Mouse (Mus musculus): ENCODE measurements around the gene Nfe2l1.

The Nfe2l1 gene

GRCm38 (mm10) chr11:96847240-96847639 is 17.5 kb upstream of the Nfe2l1 start:
- no peak for DNase-seq (ENCODE audit: low read depth)

- no peak for DNase-seq (ENCODE audit: low read depth)
These were observed 13.9 kb upstream of the Nfe2l1 start for GRCm38 (mm10) chr11:96843627-96844026.

GRCm38 (mm10) chr11:96840290-96840689 is 10.5 kb upstream of the Nfe2l1 start:
- DNase-seq (ENCODE audit: low read depth): no peak

GRCm38 (mm10) chr11:96839877-96840276 is 10.1 kb upstream of the Nfe2l1 start:
- DNase-seq (ENCODE audit: low read depth): no peak

GRCm38 (mm10) chr11:96839428-96839827 is 9.7 kb upstream of the Nfe2l1 start:
- no peak for DNase-seq (ENCODE audit: low read depth)

- no peak for DNase-seq (ENCODE audit: low read depth)
These were observed 8.6 kb upstream of the Nfe2l1 start for GRCm38 (mm10) chr11:96838341-96838740.

- DNase-seq (ENCODE audit: low read depth): no peak
These were observed 7.5 kb upstream of the Nfe2l1 start for GRCm38 (mm10) chr11:96837298-96837697.

- DNase-seq (ENCODE audit: low read depth): no peak
These were observed 4.4 kb upstream of the Nfe2l1 start for GRCm38 (mm10) chr11:96834127-96834526.

- no peak for DNase-seq (ENCODE audit: low read depth)
These were observed 3.2 kb upstream of the Nfe2l1 start for GRCm38 (mm10) chr11:96832973-96833372.

GRCm38 (mm10) chr11:96832541-96832940 is 2.8 kb upstream of the Nfe2l1 start:
- no peak for DNase-seq (ENCODE audit: low read depth)

- DNase-seq (ENCODE audit: low read depth): no peak
These were observed 1.7 kb upstream of the Nfe2l1 start for GRCm38 (mm10) chr11:96831516-96831915.

GRCm38 (mm10) chr11:96830539-96831216 is 910 bp upstream of the Nfe2l1 start:
- DNase-seq (ENCODE audit: low read depth): no peak

GRCm38 (mm10) chr11:96829403-96829812 is 360 bp downstream of the Nfe2l1 start:
- no peak for DNase-seq (ENCODE audit: low read depth)

- no peak for DNase-seq (ENCODE audit: low read depth)
These were observed 887 bp downstream of the Nfe2l1 start for GRCm38 (mm10) chr11:96828881-96829280.

GRCm38 (mm10) chr11:96827917-96828316 is 1.9 kb downstream of the Nfe2l1 start:
- DNase-seq (ENCODE audit: low read depth): no peak

- DNase-seq (ENCODE audit: low read depth): no peak
These were observed 2.6 kb downstream of the Nfe2l1 start for GRCm38 (mm10) chr11:96827062-96827581.

- DNase-seq (ENCODE audit: low read depth): no peak
These were observed 3.3 kb downstream of the Nfe2l1 start for GRCm38 (mm10) chr11:96826481-96826880.

- DNase-seq (ENCODE audit: low read depth): no peak
These were observed 4.8 kb downstream of the Nfe2l1 start for GRCm38 (mm10) chr11:96824783-96825495.

- DNase-seq (ENCODE audit: low read depth): peak; percentile 90
These were observed 5.6 kb downstream of the Nfe2l1 start for GRCm38 (mm10) chr11:96823880-96824782.

- DNase-seq (ENCODE audit: low read depth): no peak
These were observed 6.3 kb downstream of the Nfe2l1 start for GRCm38 (mm10) chr11:96823471-96823837.

GRCm38 (mm10) chr11:96822675-96823470 is 6.9 kb downstream of the Nfe2l1 start:
- DNase-seq (ENCODE audit: low read depth): no peak

- no peak for DNase-seq (ENCODE audit: low read depth)
These were observed 7.8 kb downstream of the Nfe2l1 start for GRCm38 (mm10) chr11:96821956-96822355.
